Mouse (Mus musculus): Measurements from ENCODE around the gene Scarf2. TPM values are rescaled to one million over a fixed set of nuclear protein-coding genes. Genes with fewer than 3 reads are reported as not detected.

The Scarf2 gene
- polyA plus RNA-seq, 1 experiment from 2014 or later, result 2.0 TPM

Other genes with a start within 250 kb of the Scarf2 start
- gene Lrrc74b, start 236.0 kb upstream of the Scarf2 start, polyA plus RNA-seq (2015; fragmentation: Nextera tagmentation; extraction: Ambion mirVana), result 0.79 and 0.85 TPM in 2 replicates
- gene P2rx6, start 235.4 kb upstream of the Scarf2 start, polyA plus RNA-seq (2015; fragmentation: Nextera tagmentation; extraction: Ambion mirVana), result 2.1 and 3.3 TPM in 2 replicates
- gene Slc7a4, start 214.1 kb upstream of the Scarf2 start, polyA plus RNA-seq (2015; fragmentation: Nextera tagmentation; extraction: Ambion mirVana), result 43.3 and 46.5 TPM in 2 replicates
- gene Smpd4, start 177.9 kb upstream of the Scarf2 start, polyA plus RNA-seq (2015; fragmentation: Nextera tagmentation; extraction: Ambion mirVana), result 25.1 and 30.7 TPM in 2 replicates
- 13.4 and 14.0 TPM in 2 replicates for gene Ccdc74a, start 150.8 kb upstream of the Scarf2 start, polyA plus RNA-seq (2015; fragmentation: Nextera tagmentation; extraction: Ambion mirVana)
- gene Med15, start 64.4 kb upstream of the Scarf2 start, polyA plus RNA-seq (2015; fragmentation: Nextera tagmentation; extraction: Ambion mirVana), result 45.7 and 54.2 TPM in 2 replicates
- 85.1 and 95.0 TPM in 2 replicates for gene Klhl22, start 37.7 kb upstream of the Scarf2 start, polyA plus RNA-seq (2015; fragmentation: Nextera tagmentation; extraction: Ambion mirVana)
- 4.4 and 4.5 TPM in 2 replicates for gene B830017H08Rik, start 35.8 kb downstream of the Scarf2 start, polyA plus RNA-seq (2015; fragmentation: Nextera tagmentation; extraction: Ambion mirVana)
- gene Car15, start 41.1 kb downstream of the Scarf2 start, polyA plus RNA-seq (2015; fragmentation: Nextera tagmentation; extraction: Ambion mirVana), result 3.1 and 5.4 TPM in 2 replicates
- 0.31 and 0.33 TPM in 2 replicates for gene Gm20518, start 94.4 kb downstream of the Scarf2 start, polyA plus RNA-seq (2015; fragmentation: Nextera tagmentation; extraction: Ambion mirVana)
- gene Tssk1, start 96.9 kb downstream of the Scarf2 start, polyA plus RNA-seq (2015; fragmentation: Nextera tagmentation; extraction: Ambion mirVana), result 0.04 TPM in 2 replicates
- 106 and 111 TPM in 2 replicates for gene Dgcr2, start 101.3 kb downstream of the Scarf2 start, polyA plus RNA-seq (2015; fragmentation: Nextera tagmentation; extraction: Ambion mirVana)
- not detected in 2 replicates for gene Tssk2, start 101.4 kb downstream of the Scarf2 start, polyA plus RNA-seq (2015; fragmentation: Nextera tagmentation; extraction: Ambion mirVana)
- gene Ess2, start 114.1 kb downstream of the Scarf2 start, polyA plus RNA-seq (2015; fragmentation: Nextera tagmentation; extraction: Ambion mirVana), result 42.5 and 49.6 TPM in 2 replicates
- gene Gsc2, start 117.8 kb downstream of the Scarf2 start, polyA plus RNA-seq (2015; fragmentation: Nextera tagmentation; extraction: Ambion mirVana), result 1.1 and 1.2 TPM in 2 replicates
- gene Slc25a1, start 130.9 kb downstream of the Scarf2 start, polyA plus RNA-seq (2015; fragmentation: Nextera tagmentation; extraction: Ambion mirVana), result 193 and 203 TPM in 2 replicates
- not detected in 2 replicates for gene Vpreb2, start 183.1 kb downstream of the Scarf2 start, polyA plus RNA-seq (2015; fragmentation: Nextera tagmentation; extraction: Ambion mirVana)

All from hindbrain, embryonic 15.5 days (tissue).